Mouse (Mus musculus) C2C12 (cell line): ENCODE data around the gene Pde2a.

Experiments used
- CTCF ChIP-seq: IDR thresholded peaks from one replicate; pipeline ENCODE4 v1.5.1; 2011; ENCODE audit not compliant: control insufficient read depth, insufficient read depth, insufficient read length
- MAX ChIP-seq: IDR thresholded peaks from one replicate; pipeline ENCODE4 v1.6.1; 2011; ENCODE audit warnings: mild to moderate bottlenecking, control low read depth
- MYOG ChIP-seq: IDR thresholded peaks from one replicate; pipeline ENCODE4 v1.6.1; 2011; ENCODE audit not compliant: control insufficient read depth, insufficient read length; ENCODE audit errors: extremely low read depth
- USF1 ChIP-seq: IDR thresholded peaks from one replicate; pipeline ENCODE4 v1.6.1; 2011; ENCODE audit warnings: low read depth, mild to moderate bottlenecking, control low read depth, moderate library complexity

DNA sequence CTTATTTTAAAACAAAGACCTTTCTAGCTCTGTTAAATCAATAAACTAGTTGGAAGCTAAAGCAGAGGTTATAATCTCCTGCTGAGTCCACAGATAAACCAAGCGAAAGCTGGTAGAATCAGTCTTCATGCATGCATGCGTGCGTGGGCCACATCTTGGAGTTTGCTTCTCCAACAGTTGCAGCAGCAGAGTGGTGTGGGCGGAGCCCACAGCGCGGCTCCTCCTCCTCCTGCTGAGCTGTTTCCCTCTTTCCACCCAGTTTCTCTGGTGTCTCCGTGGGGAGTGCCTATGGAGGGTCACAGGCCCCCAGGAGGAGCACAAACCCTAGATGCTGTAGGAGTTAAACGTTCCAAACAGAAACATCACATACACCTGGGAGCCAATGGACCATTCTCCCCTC, 116.0 kb downstream of the Pde2a start:
- TF ChIP-seq CTCF (no peak), MAX (no peak), MYOG (no peak), USF1 (no peak)
